Mouse (Mus musculus) myocyte (in vitro differentiated cells): ENCODE measurements around the gene Srpr. TPM values are rescaled to one million over a fixed set of nuclear protein-coding genes. Genes with fewer than 3 reads are reported as not detected.

ENCODE experiments used
- H3K27me3 ChIP-seq: one replicate; pipeline ENCODE4 v1.6.1; 2011; ENCODE audit not compliant: control insufficient read depth, insufficient read depth, insufficient read length
- H3K36me3 ChIP-seq: one replicate; pipeline ENCODE4 v1.6.1; 2011; ENCODE audit not compliant: control insufficient read depth, insufficient read depth
- H3K4me2 ChIP-seq: one replicate; pipeline ENCODE4 v1.6.1; 2011; ENCODE audit warnings: low read depth, control low read depth
- H3K4me3 ChIP-seq: one replicate; pipeline ENCODE4 v1.5.1; 2011; ENCODE audit warnings: mild to moderate bottlenecking, control low read depth, moderate library complexity
- H3K79me2 ChIP-seq: one replicate; pipeline ENCODE4 v1.6.1; 2011; ENCODE audit not compliant: control insufficient read depth, insufficient read depth
- H3ac ChIP-seq: one replicate; pipeline ENCODE4 v1.6.1; 2011; ENCODE audit not compliant: control insufficient read depth, insufficient read length
- CEBPB ChIP-seq: IDR thresholded peaks from 2 replicates; pipeline ENCODE4 v1.6.1; 2011; ENCODE audit warnings: mild to moderate bottlenecking, moderate library complexity; ENCODE audit not compliant: poor library complexity, insufficient read depth, severe bottlenecking
- E2F4 ChIP-seq: IDR thresholded peaks from one replicate; pipeline ENCODE4 v1.6.1; 2011; ENCODE audit warnings: mild to moderate bottlenecking, control low read depth, moderate library complexity; ENCODE audit not compliant: insufficient read depth
- MAX ChIP-seq: IDR thresholded peaks from one replicate; pipeline ENCODE4 v1.6.1; 2011; ENCODE audit warnings: low read depth, mild to moderate bottlenecking, control low read depth
- MYOD1 ChIP-seq, 3 experiments: IDR thresholded peaks; one replicate each; pipeline ENCODE4 v1.6.1; 2011; ENCODE audit warnings: control low read depth in 2 of 3, low read depth in 2 of 3, mild to moderate bottlenecking in 2 of 3, moderate library complexity in 1 of 3; ENCODE audit not compliant: insufficient read length in 2 of 3, control insufficient read depth in 1 of 3
- MYOG ChIP-seq, 3 experiments: IDR thresholded peaks; one replicate each; pipeline ENCODE4 v1.6.1; 2011; ENCODE audit warnings: control low read depth in 2 of 3, low read depth in 2 of 3, mild to moderate bottlenecking in 2 of 3; ENCODE audit not compliant: insufficient read length in 2 of 3, control insufficient read depth in 1 of 3, insufficient read depth in 1 of 3
- POLR2A ChIP-seq: IDR thresholded peaks from one replicate; pipeline ENCODE4 v1.6.1; 2011; ENCODE audit warnings: low read depth, mild to moderate bottlenecking, control low read depth, moderate library complexity; ENCODE audit not compliant: insufficient read length
- POLR2AphosphoS2 ChIP-seq: IDR thresholded peaks from one replicate; pipeline ENCODE4 v1.6.1; 2011; ENCODE audit warnings: low read depth, control low read depth; ENCODE audit not compliant: insufficient read length
- REST ChIP-seq: IDR thresholded peaks from one replicate; pipeline ENCODE4 v1.6.1; 2011; ENCODE audit warnings: mild to moderate bottlenecking, control low read depth, moderate library complexity; ENCODE audit not compliant: insufficient read depth, insufficient read length
- SRF ChIP-seq: IDR thresholded peaks from one replicate; pipeline ENCODE4 v1.6.1; 2011; ENCODE audit warnings: low read depth; ENCODE audit not compliant: control insufficient read depth, insufficient read length
- TCF12 ChIP-seq: IDR thresholded peaks from one replicate; pipeline ENCODE4 v1.6.1; 2011; ENCODE audit warnings: mild to moderate bottlenecking, control low read depth; ENCODE audit not compliant: poor library complexity, insufficient read depth, severe bottlenecking
- TCF3 ChIP-seq: IDR thresholded peaks from one replicate; pipeline ENCODE4 v1.6.1; 2011; ENCODE audit warnings: low read depth, control low read depth; ENCODE audit not compliant: insufficient read length
- USF1 ChIP-seq: IDR thresholded peaks from one replicate; pipeline ENCODE4 v1.6.1; 2011; ENCODE audit warnings: low read depth, mild to moderate bottlenecking, control low read depth, moderate library complexity
- polyA plus RNA-seq: library from polyadenylated mRNA; unstranded; fragments of >200 nt; fragmentation: generic; extraction: Trizol; gene quantifications from one replicate; pipeline ENCODE4 v1.2.1, GENCODE M21; 2012; ENCODE audit warnings: missing spikeins

Gene Srpr
- polyA plus RNA-seq, 1 experiment, result 103 TPM

DNA sequence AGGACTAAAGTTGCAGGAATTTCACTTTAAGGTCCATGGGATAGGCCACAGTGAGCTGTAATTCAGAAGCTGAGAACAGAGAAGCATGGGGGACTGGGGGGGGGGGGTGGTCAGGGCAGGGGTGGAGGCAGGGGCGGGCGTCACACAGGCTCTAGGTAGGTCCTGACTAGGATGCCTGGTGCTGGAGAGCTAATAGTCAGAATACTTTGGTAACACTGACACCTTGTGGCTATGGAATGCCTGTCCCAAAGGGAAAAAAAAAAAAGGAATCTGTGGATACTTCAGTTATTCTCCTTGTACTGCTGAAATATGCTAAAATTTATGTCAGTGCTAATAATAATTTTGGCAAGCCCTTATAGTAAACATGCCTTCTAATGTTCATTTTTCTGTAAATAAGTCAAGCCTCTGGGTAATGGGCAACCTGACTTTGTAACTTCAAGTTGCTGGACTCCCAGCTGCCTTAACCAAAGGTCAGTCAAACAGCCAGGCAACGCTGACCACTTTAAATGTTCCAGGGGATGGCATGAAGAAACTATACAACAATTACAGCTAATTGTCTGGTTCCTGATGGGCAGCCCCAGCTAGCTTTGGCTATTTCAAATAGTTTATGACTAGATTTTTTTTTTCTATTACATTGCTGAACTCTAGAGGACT is 33.7 kb upstream of the Srpr start:
- peaks cover 18% of the 10 kb centered on the region for H3K36me3 ChIP-seq
- no peaks in the 10 kb centered on the region for H3K27me3 ChIP-seq
- TF ChIP-seq REST, result no peak
- no peak for TF ChIP-seq MYOG (IDR thresholded peaks at IDR 0.05; ENCODE audit: control insufficient read depth in 1 of 3, insufficient read depth in 1 of 3, insufficient read length in 2 of 3, low read depth in 2 of 3)
- TF ChIP-seq MAX, result no peak
- TF ChIP-seq SRF, result no peak
- no peak for TF ChIP-seq TCF3
- TF ChIP-seq USF1, result no peak
- no peak for TF ChIP-seq E2F4
- no peak for TF ChIP-seq MYOD1 (IDR thresholded peaks at IDR 0.05; ENCODE audit: control insufficient read depth in 1 of 3, insufficient read length in 2 of 3, low read depth in 2 of 3)
- no peak for TF ChIP-seq POLR2AphosphoS2
- no peak for TF ChIP-seq POLR2A
- no peak for TF ChIP-seq TCF12
- no peak for TF ChIP-seq CEBPB
- no peak overlapping the region for H3ac ChIP-seq
- H3K4me2 ChIP-seq, result no peak overlapping the region
- no peaks in the 10 kb centered on the region for H3K79me2 ChIP-seq
- H3K4me3 ChIP-seq, result no peak overlapping the region

DNA sequence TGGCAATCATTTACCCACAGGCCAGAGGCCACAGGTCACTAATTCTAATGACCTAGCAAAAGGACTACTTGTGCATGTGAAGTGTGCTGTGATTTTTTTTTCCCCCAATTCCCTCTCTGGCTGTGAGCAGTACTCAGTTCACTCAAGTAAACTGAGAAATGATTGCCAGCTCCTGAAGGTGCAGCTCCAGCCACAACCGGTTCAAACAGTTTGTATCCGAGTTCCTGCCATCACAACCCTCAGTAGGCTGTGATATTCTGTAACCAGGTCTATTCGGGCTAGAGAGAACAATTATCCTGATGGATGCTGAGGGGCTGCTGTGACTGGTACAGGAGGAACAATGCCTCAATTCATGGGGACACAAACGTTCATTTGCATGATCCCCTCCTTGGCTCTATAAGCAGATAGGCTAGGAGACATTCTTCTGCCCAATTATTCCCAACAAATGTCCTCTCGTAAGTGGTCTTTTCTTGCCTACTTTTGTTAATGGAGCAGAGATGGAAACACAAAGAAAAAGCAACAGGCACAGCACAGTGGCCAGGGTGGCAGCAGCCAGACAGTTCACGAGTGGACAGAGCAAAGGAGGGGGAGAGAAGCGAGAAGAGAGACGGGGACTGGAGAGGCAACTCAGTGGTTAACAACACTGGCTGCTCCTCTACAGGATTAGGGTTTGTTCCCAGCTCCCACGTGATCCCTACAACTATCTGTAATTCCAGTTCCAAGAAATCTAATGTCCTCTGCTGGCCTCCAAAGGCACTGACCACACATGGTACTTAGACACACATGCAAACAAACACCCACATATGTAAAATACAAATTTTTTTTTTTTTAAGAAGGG is 33.0 kb upstream of the Srpr start:
- TF ChIP-seq POLR2A, result no peak
- no peak for TF ChIP-seq REST
- no peak for TF ChIP-seq TCF12
- no peak for TF ChIP-seq CEBPB
- no peak for TF ChIP-seq TCF3
- H3ac ChIP-seq, result no peak overlapping the region

DNA sequence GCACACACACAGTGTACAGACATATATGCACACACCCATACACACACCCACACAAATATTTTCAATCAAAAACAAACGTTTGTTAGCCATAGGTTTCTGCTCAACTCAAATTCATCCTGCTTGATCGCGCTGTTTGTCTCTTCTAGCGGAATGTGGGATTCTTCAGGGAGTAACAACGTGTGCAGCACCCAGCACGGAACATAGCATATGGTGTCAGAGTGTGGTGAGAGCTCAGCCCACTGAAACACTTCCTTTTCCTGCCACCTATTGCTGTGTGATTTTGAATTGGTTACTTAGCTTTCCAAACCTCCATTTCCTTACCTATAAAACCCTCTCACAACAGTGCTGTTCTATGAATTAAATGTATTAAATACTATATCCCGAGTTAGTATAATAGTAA is 29.9 kb upstream of the Srpr start:
- no peak overlapping the region for H3K4me2 ChIP-seq
- H3K4me3 ChIP-seq, result no peak overlapping the region
- peaks cover 7% of the 10 kb centered on the region for H3K79me2 ChIP-seq
- H3K27me3 ChIP-seq, result no peaks in the 10 kb centered on the region
- TF ChIP-seq TCF12 (no peak), POLR2A (no peak), SRF (no peak), POLR2AphosphoS2 (no peak), REST (no peak), USF1 (no peak), MAX (no peak), MYOG (IDR thresholded peaks at IDR 0.05; ENCODE audit: control insufficient read depth in 1 of 3, insufficient read depth in 1 of 3, insufficient read length in 2 of 3, low read depth in 2 of 3) (no peak), TCF3 (no peak), E2F4 (no peak), MYOD1 (IDR thresholded peaks at IDR 0.05; ENCODE audit: control insufficient read depth in 1 of 3, insufficient read length in 2 of 3, low read depth in 2 of 3) (no peak), CEBPB (no peak)
- H3ac ChIP-seq, result no peak overlapping the region
- H3K36me3 ChIP-seq, result peaks cover 13% of the 10 kb centered on the region

More for the DNA sequence above, 33.0 kb upstream of the Srpr start:
- Histone ChIP-seq H3K4me2 (no peak overlapping the region), H3K36me3 (peaks cover 13% of the 10 kb centered on the region), H3K79me2 (no peaks in the 10 kb centered on the region), H3K27me3 (no peaks in the 10 kb centered on the region), H3K4me3 (no peak overlapping the region)

DNA sequence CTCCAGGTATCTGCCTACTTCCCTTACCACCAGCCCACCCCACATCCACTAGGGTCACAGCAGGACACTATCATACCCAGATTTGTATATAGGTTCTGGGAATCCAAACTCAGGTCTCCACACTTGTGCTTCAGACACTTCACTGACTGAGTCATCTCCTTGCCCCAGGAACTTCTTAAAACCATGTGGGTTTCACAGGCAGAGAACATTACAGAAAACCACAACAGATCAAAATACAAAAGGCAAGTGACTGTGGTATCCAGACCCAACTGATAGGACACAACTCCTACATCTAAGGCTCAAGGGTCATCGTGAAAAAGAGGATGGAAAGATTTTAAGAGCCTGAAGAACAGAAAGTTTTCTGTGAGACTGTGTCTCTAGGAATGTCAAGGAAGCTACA is 26.6 kb upstream of the Srpr start:
- H3ac ChIP-seq, result no peak overlapping the region
- H3K36me3 ChIP-seq, result peaks cover 13% of the 10 kb centered on the region
- no peak overlapping the region for H3K4me3 ChIP-seq
- H3K27me3 ChIP-seq, result no peaks in the 10 kb centered on the region
- H3K4me2 ChIP-seq, result no peak overlapping the region
- no peak for TF ChIP-seq REST
- TF ChIP-seq MAX, result no peak
- no peak for TF ChIP-seq TCF3
- no peak for TF ChIP-seq POLR2AphosphoS2
- no peak for TF ChIP-seq USF1
- no peak for TF ChIP-seq POLR2A
- no peak for TF ChIP-seq CEBPB
- no peak for TF ChIP-seq E2F4
- TF ChIP-seq TCF12, result no peak
- TF ChIP-seq SRF, result no peak
- no peak for TF ChIP-seq MYOD1 (IDR thresholded peaks at IDR 0.05; ENCODE audit: control insufficient read depth in 1 of 3, insufficient read length in 2 of 3, low read depth in 2 of 3)
- peaks cover 8% of the 10 kb centered on the region for H3K79me2 ChIP-seq
